Mouse (Mus musculus): ENCODE results near the gene Stard3.

Stard3 gene

GRCm38 (mm10) chr11:98329081-98329959 is 28.8 kb upstream of the Stard3 start, which contains the start of gene Neurod2:
Gene Neurod2, minus strand, starts transcription at chr11:98329648.
- no peak for DNase-seq (ENCODE audit: low read depth, low spot score)

GRCm38 (mm10) chr11:98329960-98330744 is 28.0 kb upstream of the Stard3 start:
- no peak for DNase-seq (ENCODE audit: low read depth, low spot score)

GRCm38 (mm10) chr11:98330745-98331204 is 27.4 kb upstream of the Stard3 start:
- no peak for DNase-seq (ENCODE audit: low read depth, low spot score)

GRCm38 (mm10) chr11:98331401-98331800 is 26.8 kb upstream of the Stard3 start:
- no peak for DNase-seq (ENCODE audit: low read depth, low spot score)

- DNase-seq (ENCODE audit: low read depth, low spot score) = no peak
Measured at GRCm38 (mm10) chr11:98332186-98332585, 26.0 kb upstream of the Stard3 start.

GRCm38 (mm10) chr11:98332841-98333240 is 25.3 kb upstream of the Stard3 start:
- no peak for DNase-seq (ENCODE audit: low read depth, low spot score)

- DNase-seq (ENCODE audit: low read depth, low spot score) = no peak
Measured at GRCm38 (mm10) chr11:98333263-98333696, 24.9 kb upstream of the Stard3 start.

GRCm38 (mm10) chr11:98333981-98334741 is 24.0 kb upstream of the Stard3 start:
- no peak for DNase-seq (ENCODE audit: low read depth, low spot score)

- no peak for DNase-seq (ENCODE audit: low read depth, low spot score)
Measured at GRCm38 (mm10) chr11:98335250-98335649, 22.9 kb upstream of the Stard3 start.

GRCm38 (mm10) chr11:98336245-98337107 is 21.7 kb upstream of the Stard3 start:
- DNase-seq (ENCODE audit: low read depth, low spot score) = no peak

- no peak for DNase-seq (ENCODE audit: low read depth, low spot score)
Measured at GRCm38 (mm10) chr11:98338507-98338961, 19.6 kb upstream of the Stard3 start.

GRCm38 (mm10) chr11:98339071-98339501 is 19.1 kb upstream of the Stard3 start:
- no peak for DNase-seq (ENCODE audit: low read depth, low spot score)

GRCm38 (mm10) chr11:98339679-98340287 is 18.4 kb upstream of the Stard3 start:
- DNase-seq (ENCODE audit: low read depth, low spot score) = no peak

GRCm38 (mm10) chr11:98340597-98340996 is 17.6 kb upstream of the Stard3 start:
- no peak for DNase-seq (ENCODE audit: low read depth, low spot score)

GRCm38 (mm10) chr11:98341174-98341573 is 17.0 kb upstream of the Stard3 start:
- no peak for DNase-seq (ENCODE audit: low read depth, low spot score)

GRCm38 (mm10) chr11:98342000-98342945 is 15.9 kb upstream of the Stard3 start:
- peak; percentile 92 for DNase-seq (ENCODE audit: low read depth, low spot score)

- peak; percentile 73 for DNase-seq (ENCODE audit: low read depth, low spot score)
Measured at GRCm38 (mm10) chr11:98345253-98345652, 12.9 kb upstream of the Stard3 start.

GRCm38 (mm10) chr11:98346168-98346567 is 12.0 kb upstream of the Stard3 start:
- DNase-seq (ENCODE audit: low read depth, low spot score) = no peak

Measured in forelimb bud, embryonic 11.5 days (tissue).